Mouse (Mus musculus) heart, postnatal 0 days (tissue): ENCODE results near the gene Zic2. TPM values are rescaled to one million over a fixed set of nuclear protein-coding genes. Genes with fewer than 3 reads are reported as not detected.

Experiments used
- ATAC-seq: fragments of 200-750 bp; cut with Nextera tagmentation; 2 replicates; pipeline ENCODE4 v1.8.0; 2017; ENCODE audit warnings: low read depth, moderate number of reproducible peaks, moderate library complexity; ENCODE audit not compliant: insufficient read depth
- DNase-seq: peaks from one replicate; pipeline ENCODE4 v3.0.0-alpha.2; 2016; ENCODE audit warnings: low spot score
- H3K27ac ChIP-seq: fragments of 300-500 bp; sonication (generic); 2 replicates; pipeline ENCODE4 v1.5.1; 2014; ENCODE audit warnings: low read depth, mild to moderate bottlenecking
- H3K27me3 ChIP-seq: fragments of 300-500 bp; sonication (generic); 2 replicates; pipeline ENCODE4 v1.6.1; 2014; ENCODE audit warnings: low read length, mixed read lengths; ENCODE audit not compliant: control insufficient read depth, insufficient read depth
- H3K36me3 ChIP-seq: fragments of 300-500 bp; sonication (generic); replicated peaks from 2 replicates; pipeline ENCODE4 v1.6.1; 2014; ENCODE audit warnings: low read length, mixed read lengths; ENCODE audit not compliant: control insufficient read depth, insufficient read depth
- H3K4me1 ChIP-seq: fragments of 300-500 bp; sonication (generic); 2 replicates; pipeline ENCODE4 v1.6.1; 2014; ENCODE audit warnings: antibody characterized with exemption; ENCODE audit not compliant: control insufficient read depth, insufficient read depth
- H3K4me2 ChIP-seq: fragments of 300-500 bp; sonication (generic); 2 replicates; pipeline ENCODE4 v1.6.1; 2014; ENCODE audit warnings: low read depth, mild to moderate bottlenecking, low read length, moderate library complexity
- H3K4me3 ChIP-seq: fragments of 300-500 bp; sonication (generic); 2 replicates; pipeline ENCODE4 v1.5.1; 2014; ENCODE audit warnings: low read depth, low read length
- H3K9ac ChIP-seq: fragments of 300-500 bp; sonication (generic); replicated peaks from 2 replicates; pipeline ENCODE4 v1.6.1; 2014; ENCODE audit warnings: low read depth, low read length, mixed read lengths
- H3K9me3 ChIP-seq: fragments of 300-500 bp; sonication (generic); replicated peaks from 2 replicates; pipeline ENCODE4 v1.6.1; 2016; ENCODE audit warnings: low read length; ENCODE audit not compliant: control insufficient read depth
- CTCF ChIP-seq: IDR thresholded peaks from 2 replicates; pipeline ENCODE4 v1.5.1; 2016; ENCODE audit warnings: antibody characterized with exemption, control low read depth, low read depth
- EP300 ChIP-seq: IDR thresholded peaks from 2 replicates; pipeline ENCODE4 v1.6.1; 2016; ENCODE audit warnings: antibody characterized with exemption, low read depth
- WGBS: fragments of 180-500 bp; shearing (Covaris S2); extraction: QIAGEN DNeasy Blood & Tissue Kit; methylation state at CpG from one replicate; pipeline ENCODE4 v1.1.7; 2014; 5-methylcytosine and 5-hydroxymethylcytosine counted together
- polyA plus RNA-seq: library from polyadenylated mRNA; unstranded; fragments of >200 nt; fragmentation: Nextera tagmentation; extraction: Ambion mirVana; gene quantifications from 2 replicates; pipeline ENCODE4 v1.2.1, GENCODE M21; 2015
- total RNA-seq: library from RNA; depleted of rRNA; stranded (reverse); fragments of >200 nt; gene quantifications from 2 replicates; pipeline ENCODE4 v1.2.3, GENCODE M21; 2014; ENCODE audit warnings: low replicate concordance

Gene Zic2
- total and polyA plus RNA-seq, 2 experiments from 2014 or later = not detected

GRCm38 (mm10) chr14:122481181-122481580 is 5.9 kb downstream of the Zic2 start:
- H3K9ac ChIP-seq = no peak overlapping the region
- no peaks in the 10 kb centered on the region for H3K9me3 ChIP-seq
- TF ChIP-seq CTCF (no peak), EP300 (no peak)
- no peak overlapping the region for H3K27ac ChIP-seq
- H3K27me3 ChIP-seq = peaks cover 99% of the 10 kb centered on the region
- no peak for DNase-seq
- no peaks in the 10 kb centered on the region for H3K4me1 ChIP-seq
- H3K4me2 ChIP-seq = no peak overlapping the region
- no peak for ATAC-seq
- WGBS = 4% methylated on average over 15 of the region's 15 CpGs
- no peak overlapping the region for H3K4me3 ChIP-seq
- H3K36me3 ChIP-seq = no peaks in the 10 kb centered on the region

- Histone ChIP-seq H3K9me3 (no peaks in the 10 kb centered on the region), H3K4me3 (no peak overlapping the region), H3K36me3 (no peaks in the 10 kb centered on the region), H3K27ac (no peak overlapping the region), H3K4me1 (no peaks in the 10 kb centered on the region), H3K9ac (no peak overlapping the region), H3K27me3 (peaks cover 99% of the 10 kb centered on the region), H3K4me2 (no peak overlapping the region)
- DNase-seq = no peak
- no peak for ATAC-seq
- 2% methylated on average over 37 of the region's 38 CpGs for WGBS
- TF ChIP-seq EP300 (no peak), CTCF (no peak)
Observed at GRCm38 (mm10) chr14:122482081-122483023, 7.1 kb downstream of the Zic2 start.

DNA sequence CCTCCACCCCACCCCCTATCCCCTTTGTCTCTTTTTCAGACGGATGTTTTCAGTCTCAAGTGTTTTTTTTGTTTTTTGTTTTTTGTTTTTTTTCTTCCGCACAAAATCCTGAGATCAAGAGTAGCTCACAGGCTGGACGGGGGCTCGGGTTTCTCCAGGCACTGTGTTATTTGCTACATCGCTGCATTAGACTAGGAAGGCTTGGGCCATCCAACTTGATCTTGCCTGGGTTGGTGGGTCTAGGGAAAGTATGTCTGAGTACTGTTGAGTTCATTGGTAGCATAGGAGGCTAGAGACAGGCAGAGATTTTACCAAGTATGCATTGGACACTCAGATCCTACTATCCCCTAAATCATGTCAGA is 7.8 kb downstream of the Zic2 start:
- Histone ChIP-seq H3K36me3 (no peaks in the 10 kb centered on the region), H3K9me3 (no peaks in the 10 kb centered on the region), H3K4me2 (no peak overlapping the region), H3K9ac (no peak overlapping the region), H3K4me1 (no peaks in the 10 kb centered on the region), H3K27ac (no peak overlapping the region), H3K27me3 (peaks cover 98% of the 10 kb centered on the region), H3K4me3 (no peak overlapping the region)
- no peak for ATAC-seq
- TF ChIP-seq CTCF (no peak), EP300 (no peak)
- no peak for DNase-seq
- WGBS = 7% methylated on average over 5 of the region's 5 CpGs

- peaks cover 96% of the 10 kb centered on the region for H3K27me3 ChIP-seq
- H3K4me1 ChIP-seq = no peaks in the 10 kb centered on the region
Observed at GRCm38 (mm10) chr14:122483556-122484421, 8.6 kb downstream of the Zic2 start.

GRCm38 (mm10) chr14:122484458-122484843 is 9.2 kb downstream of the Zic2 start:
- Histone ChIP-seq H3K4me2 (no peak overlapping the region), H3K4me3 (no peak overlapping the region), H3K9me3 (no peaks in the 10 kb centered on the region), H3K36me3 (no peaks in the 10 kb centered on the region), H3K27ac (no peak overlapping the region), H3K27me3 (peaks cover 95% of the 10 kb centered on the region), H3K4me1 (no peaks in the 10 kb centered on the region), H3K9ac (no peak overlapping the region)
- DNase-seq (no peak), ATAC-seq (no peak)
- WGBS = 7% methylated on average over 4 of the region's 4 CpGs
- TF ChIP-seq EP300 = no peak
- TF ChIP-seq CTCF = no peak

More at GRCm38 (mm10) chr14:122483556-122484421, 8.6 kb downstream of the Zic2 start:
- TF ChIP-seq CTCF = no peak
- TF ChIP-seq EP300 = no peak
- no peak overlapping the region for H3K4me2 ChIP-seq
- H3K9me3 ChIP-seq = no peaks in the 10 kb centered on the region
- H3K9ac ChIP-seq = no peak overlapping the region
- no peaks in the 10 kb centered on the region for H3K36me3 ChIP-seq
- H3K4me3 ChIP-seq = no peak overlapping the region
- ATAC-seq (no peak), DNase-seq (no peak)
- WGBS = 3% methylated on average over 18 of the region's 18 CpGs
- H3K27ac ChIP-seq = no peak overlapping the region
